Mouse (Mus musculus): ENCODE measurements at regions not wholly inside any gene's neighbourhood (a gene's known extent, or its start where the extent isn't known, plus 50 kb on each side); places are given as distances from the start of the nearest gene placed in this dataset.
"Not testable (repeated sequence)": the region's sequence is repeated elsewhere in the genome, so short reads cannot be mapped to it uniquely, and the experiment has no call there.

DNA sequence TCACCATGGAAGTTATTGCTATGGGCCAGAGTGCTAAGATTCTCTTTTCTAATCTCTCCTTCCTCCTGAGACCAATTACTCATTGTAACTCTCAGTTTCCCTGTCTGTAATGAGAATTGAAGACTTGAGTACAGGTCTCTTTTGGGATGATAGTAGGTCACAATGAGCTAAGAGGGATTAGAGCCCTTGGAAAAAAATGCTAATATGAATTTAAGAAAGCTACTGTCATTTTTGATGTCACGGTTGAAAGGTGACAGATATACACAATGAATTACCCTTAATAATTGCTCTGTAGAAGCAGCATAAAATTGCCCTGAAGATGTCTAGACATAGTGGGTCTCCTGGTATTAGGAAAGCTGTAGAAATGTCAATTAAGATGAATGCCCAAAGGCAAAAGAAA is 178.2 kb downstream of the Kcna4 start:
- DNase-seq: no peak
- 89% methylated on average over 1 of the region's 1 CpGs for WGBS
- no peaks in the 10 kb centered on the region for H3K27me3 ChIP-seq (ENCODE audit: control insufficient read depth, insufficient read depth, low read length)
- no peak for TF ChIP-seq CTCF (IDR thresholded peaks at IDR 0.05; ENCODE audit: borderline replicate concordance, insufficient read depth, low read depth, low read length)
- no peak for TF ChIP-seq POLR2A (IDR thresholded peaks at IDR 0.05; ENCODE audit: borderline replicate concordance, insufficient read depth, low read length)
- no peak overlapping the region for H3K27ac ChIP-seq (ENCODE audit: insufficient read depth, low read length)
- no peaks in the 10 kb centered on the region for H3K4me1 ChIP-seq (ENCODE audit: control insufficient read depth, insufficient read depth, low read length)
- no peak overlapping the region for H3K4me3 ChIP-seq (replicated peaks; ENCODE audit: insufficient read depth, low read depth, low read length)

DNA sequence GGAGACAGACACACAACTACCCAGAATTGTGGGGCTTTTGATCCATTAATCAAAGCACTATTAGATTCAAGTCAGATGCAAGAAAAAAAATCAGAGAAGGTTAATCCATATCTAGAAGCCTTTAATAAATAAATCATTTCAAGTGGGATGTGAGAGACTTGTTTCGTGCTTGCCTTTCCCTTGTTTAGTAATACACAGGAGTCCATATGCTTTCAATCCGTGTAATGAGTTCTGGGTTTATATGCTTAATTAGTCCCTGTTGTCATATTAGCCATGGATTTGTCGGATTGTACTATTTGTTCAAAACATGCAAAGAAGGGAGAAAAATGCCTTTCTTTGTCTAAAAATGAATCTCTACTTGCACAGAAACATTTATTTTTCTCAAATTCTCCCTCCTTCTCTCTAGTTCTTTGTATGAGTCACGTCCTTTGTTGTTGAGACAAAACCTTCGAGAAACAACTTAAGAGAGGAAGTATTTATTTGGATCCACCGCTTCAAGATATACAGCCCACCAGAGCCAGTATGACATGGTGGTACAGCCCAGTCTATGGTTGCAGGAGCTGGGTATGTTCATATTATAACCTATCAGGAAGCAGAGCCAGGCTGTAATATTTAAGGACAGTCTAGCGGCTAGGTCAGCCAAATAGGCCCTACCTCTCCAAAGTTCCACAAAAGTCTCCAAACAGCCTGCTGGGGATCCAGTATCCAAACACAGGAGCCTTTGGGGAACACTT is 213.4 kb downstream of the Kcna4 start:
- TF ChIP-seq POLR2A (IDR thresholded peaks at IDR 0.05; ENCODE audit: borderline replicate concordance, insufficient read depth, low read length): no peak
- no peak for TF ChIP-seq CTCF (IDR thresholded peaks at IDR 0.05; ENCODE audit: borderline replicate concordance, insufficient read depth, low read depth, low read length)
- no peak overlapping the region for H3K4me3 ChIP-seq (replicated peaks; ENCODE audit: insufficient read depth, low read depth, low read length)
- DNase-seq: no peak
- no peaks in the 10 kb centered on the region for H3K27me3 ChIP-seq (ENCODE audit: control insufficient read depth, insufficient read depth, low read length)
- no peak overlapping the region for H3K27ac ChIP-seq (ENCODE audit: insufficient read depth, low read length)
- no peaks in the 10 kb centered on the region for H3K4me1 ChIP-seq (ENCODE audit: control insufficient read depth, insufficient read depth, low read length)
- WGBS: 72% methylated on average over 7 of the region's 7 CpGs

DNA sequence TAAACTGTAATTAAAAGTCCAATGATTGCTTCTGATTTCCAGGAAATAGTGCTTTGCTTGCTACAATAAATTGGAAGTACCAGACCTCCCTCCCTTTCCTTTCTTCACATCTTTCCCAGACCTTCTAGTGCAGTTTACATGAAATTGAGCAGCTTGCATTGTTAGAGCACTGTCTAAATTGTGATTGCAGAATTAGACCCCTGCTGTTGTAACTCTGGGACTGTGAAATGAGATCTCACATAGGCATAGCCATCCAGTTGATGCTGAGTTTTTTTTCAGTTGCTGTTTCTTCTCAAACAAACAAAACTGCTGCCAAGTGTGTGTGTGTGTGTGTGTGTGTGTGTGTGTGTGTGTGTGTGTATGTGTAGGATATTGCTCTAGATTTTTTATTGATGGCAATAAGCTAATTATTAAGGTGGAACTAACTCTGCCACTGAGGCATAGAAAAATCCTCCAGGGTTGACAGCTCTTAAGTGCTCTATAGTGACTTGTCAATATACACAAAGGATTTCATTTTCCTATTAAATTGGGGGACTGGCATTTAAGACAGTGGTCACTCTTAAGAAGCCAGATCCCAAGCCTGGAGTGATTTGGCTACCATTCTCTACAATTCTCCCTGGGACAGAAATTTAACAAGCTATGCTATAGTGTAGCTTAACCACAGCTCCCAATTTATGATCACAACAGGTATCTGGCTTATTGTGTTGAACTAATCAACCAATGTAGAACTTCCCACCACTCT is 217.2 kb downstream of the Kcna4 start:
- TF ChIP-seq POLR2A (IDR thresholded peaks at IDR 0.05; ENCODE audit: borderline replicate concordance, insufficient read depth, low read length): no peak
- TF ChIP-seq CTCF (IDR thresholded peaks at IDR 0.05; ENCODE audit: borderline replicate concordance, insufficient read depth, low read depth, low read length): no peak
- DNase-seq: no peak
- H3K4me1 ChIP-seq (ENCODE audit: control insufficient read depth, insufficient read depth, low read length): no peaks in the 10 kb centered on the region

DNA sequence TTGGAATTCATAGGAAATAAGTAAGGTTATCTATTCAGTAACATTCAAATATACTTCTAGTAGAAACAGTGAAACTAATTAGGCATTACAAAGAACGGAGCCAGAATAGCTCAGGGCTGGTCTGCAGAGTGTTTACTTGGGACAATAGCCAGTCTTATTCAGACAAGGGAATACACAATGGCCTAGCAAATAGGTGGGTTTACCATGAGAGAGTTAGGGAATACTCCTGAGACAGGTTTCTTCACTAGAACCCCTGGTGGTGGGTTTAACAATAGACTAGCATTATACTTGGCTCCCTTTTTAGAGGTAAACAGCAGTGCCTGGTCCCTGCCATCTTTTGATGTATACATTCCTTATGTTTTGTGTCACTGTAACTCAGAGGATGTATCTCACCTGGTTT is 225.0 kb downstream of the Kcna4 start:
- H3K4me1 ChIP-seq (ENCODE audit: control insufficient read depth, insufficient read depth, low read length); H3K27me3 ChIP-seq (ENCODE audit: control insufficient read depth, insufficient read depth, low read length); DNase-seq; H3K27ac ChIP-seq (ENCODE audit: insufficient read depth, low read length); H3K4me3 ChIP-seq (replicated peaks; ENCODE audit: insufficient read depth, low read depth, low read length): not testable (repeated sequence)
- 78% methylated on average over 1 of the region's 1 CpGs for WGBS

More for the DNA sequence above, 217.2 kb downstream of the Kcna4 start:
- Histone ChIP-seq H3K4me3 (replicated peaks; ENCODE audit: insufficient read depth, low read depth, low read length) (no peak overlapping the region), H3K27ac (ENCODE audit: insufficient read depth, low read length) (no peak overlapping the region), H3K27me3 (ENCODE audit: control insufficient read depth, insufficient read depth, low read length) (no peaks in the 10 kb centered on the region)

DNA sequence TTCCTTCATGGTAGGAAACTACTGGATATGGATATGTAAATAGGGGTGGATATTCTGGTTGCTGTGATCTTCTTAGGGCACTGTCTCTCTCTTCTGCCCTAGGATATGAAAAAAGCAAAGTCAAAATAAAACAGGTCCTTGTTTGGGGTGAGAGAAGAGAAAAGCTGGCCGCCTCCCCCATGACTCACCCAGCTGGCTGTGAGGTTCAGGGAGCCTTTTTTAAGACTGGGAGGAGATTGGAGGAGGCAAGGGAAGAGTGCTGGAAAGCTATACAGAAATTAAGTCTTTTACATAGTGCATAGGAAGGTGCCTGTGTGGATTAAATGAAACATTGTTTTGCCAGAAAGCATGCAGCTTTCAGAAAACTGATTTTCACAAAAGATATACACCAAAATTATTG is 227.7 kb downstream of the Kcna4 start:
- no peak overlapping the region for H3K4me3 ChIP-seq (replicated peaks; ENCODE audit: insufficient read depth, low read depth, low read length)
- H3K27ac ChIP-seq (ENCODE audit: insufficient read depth, low read length): no peak overlapping the region
- WGBS: 77% methylated on average over 1 of the region's 1 CpGs
- no peaks in the 10 kb centered on the region for H3K4me1 ChIP-seq (ENCODE audit: control insufficient read depth, insufficient read depth, low read length)
- H3K27me3 ChIP-seq (ENCODE audit: control insufficient read depth, insufficient read depth, low read length): no peaks in the 10 kb centered on the region
- DNase-seq: no peak
- TF ChIP-seq POLR2A (IDR thresholded peaks at IDR 0.05; ENCODE audit: borderline replicate concordance, insufficient read depth, low read length): no peak
- TF ChIP-seq CTCF (IDR thresholded peaks at IDR 0.05; ENCODE audit: borderline replicate concordance, insufficient read depth, low read depth, low read length): no peak

DNA sequence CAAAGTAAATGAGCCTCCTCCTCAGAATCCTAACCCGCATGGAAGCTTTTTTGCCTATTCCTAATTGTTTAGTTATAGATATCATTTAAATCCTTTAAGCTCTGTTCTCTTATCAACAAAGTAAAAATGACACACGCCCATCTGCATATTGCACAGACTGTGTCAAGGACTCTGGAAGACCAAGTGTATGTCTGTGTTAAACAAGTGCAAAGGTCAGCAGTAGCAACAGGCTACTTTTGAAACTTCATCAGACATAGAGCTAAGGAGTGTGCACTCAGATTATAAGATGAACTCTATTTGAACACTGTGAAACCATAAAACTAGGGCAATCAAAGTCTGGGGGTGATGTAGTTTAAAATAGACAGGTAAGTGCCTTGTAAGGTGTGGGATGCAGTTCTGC is 228.3 kb downstream of the Kcna4 start:
- H3K4me1 ChIP-seq (ENCODE audit: control insufficient read depth, insufficient read depth, low read length): no peaks in the 10 kb centered on the region
- H3K27me3 ChIP-seq (ENCODE audit: control insufficient read depth, insufficient read depth, low read length): no peaks in the 10 kb centered on the region
- DNase-seq: no peak
- no peak overlapping the region for H3K27ac ChIP-seq (ENCODE audit: insufficient read depth, low read length)
- no peak overlapping the region for H3K4me3 ChIP-seq (replicated peaks; ENCODE audit: insufficient read depth, low read depth, low read length)
- no peak for TF ChIP-seq CTCF (IDR thresholded peaks at IDR 0.05; ENCODE audit: borderline replicate concordance, insufficient read depth, low read depth, low read length)
- TF ChIP-seq POLR2A (IDR thresholded peaks at IDR 0.05; ENCODE audit: borderline replicate concordance, insufficient read depth, low read length): no peak
- 97% methylated on average over 2 of the region's 2 CpGs for WGBS

DNA sequence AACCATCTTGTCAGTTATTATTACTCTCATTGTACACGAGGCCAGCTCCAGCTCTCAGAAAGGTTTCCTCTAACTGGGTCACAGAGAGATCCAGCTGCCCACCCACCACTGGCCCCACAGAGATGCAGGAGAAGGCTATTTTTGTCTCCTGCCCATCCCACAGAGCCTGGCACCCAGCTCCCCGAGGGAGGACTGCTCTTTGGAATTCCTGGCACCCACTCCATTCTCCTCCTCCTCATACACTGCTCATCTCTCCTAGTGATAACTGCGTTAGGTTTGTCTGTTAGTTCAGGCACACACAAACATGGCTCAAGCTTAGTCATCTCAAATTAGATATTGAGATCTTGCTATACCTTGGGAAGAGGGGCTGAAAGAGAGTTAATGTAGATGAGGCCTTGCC is 228.9 kb downstream of the Kcna4 start:
- Histone ChIP-seq H3K27ac (ENCODE audit: insufficient read depth, low read length) (no peak overlapping the region), H3K4me3 (replicated peaks; ENCODE audit: insufficient read depth, low read depth, low read length) (no peak overlapping the region), H3K4me1 (ENCODE audit: control insufficient read depth, insufficient read depth, low read length) (no peaks in the 10 kb centered on the region), H3K27me3 (ENCODE audit: control insufficient read depth, insufficient read depth, low read length) (no peaks in the 10 kb centered on the region)
- no peak for DNase-seq
- TF ChIP-seq CTCF (IDR thresholded peaks at IDR 0.05; ENCODE audit: borderline replicate concordance, insufficient read depth, low read depth, low read length) (no peak), POLR2A (IDR thresholded peaks at IDR 0.05; ENCODE audit: borderline replicate concordance, insufficient read depth, low read length) (no peak)
- 21% methylated on average over 3 of the region's 3 CpGs for WGBS

DNA sequence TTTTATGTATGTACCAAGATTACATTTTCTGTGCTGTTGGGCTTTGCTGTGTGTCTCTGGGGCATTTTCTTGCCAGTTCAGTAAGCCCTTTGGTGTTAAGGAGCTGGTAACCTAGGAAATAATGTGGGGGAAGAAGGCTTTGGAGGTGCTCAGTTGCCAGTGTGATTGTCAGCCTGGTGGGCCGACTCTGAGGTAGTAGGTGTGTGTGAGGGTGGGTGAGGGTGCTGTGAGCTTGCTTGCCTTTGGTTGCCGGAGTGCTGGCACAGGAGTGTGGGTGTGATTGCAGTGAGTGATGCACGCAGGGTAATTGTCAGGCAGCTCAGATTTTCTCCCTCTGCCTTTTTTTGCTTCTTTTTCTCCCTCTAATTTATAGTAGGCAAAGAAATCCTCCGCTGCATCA is 229.3 kb downstream of the Kcna4 start:
- 62% methylated on average over 4 of the region's 4 CpGs for WGBS
- Histone ChIP-seq H3K27ac (ENCODE audit: insufficient read depth, low read length) (no peak overlapping the region), H3K4me1 (ENCODE audit: control insufficient read depth, insufficient read depth, low read length) (no peaks in the 10 kb centered on the region), H3K27me3 (ENCODE audit: control insufficient read depth, insufficient read depth, low read length) (no peaks in the 10 kb centered on the region), H3K4me3 (replicated peaks; ENCODE audit: insufficient read depth, low read depth, low read length) (no peak overlapping the region)
- DNase-seq: no peak
- TF ChIP-seq CTCF (IDR thresholded peaks at IDR 0.05; ENCODE audit: borderline replicate concordance, insufficient read depth, low read depth, low read length): no peak
- TF ChIP-seq POLR2A (IDR thresholded peaks at IDR 0.05; ENCODE audit: borderline replicate concordance, insufficient read depth, low read length): no peak

Measured in cerebellum, adult 2 months (tissue).